Mouse (Mus musculus): ENCODE data around the gene Gm7579.
"Not testable (repeated sequence)": the region's sequence is repeated elsewhere in the genome, so short reads cannot be mapped to it uniquely, and the experiment has no call there.

Gm7579 gene

DNA sequence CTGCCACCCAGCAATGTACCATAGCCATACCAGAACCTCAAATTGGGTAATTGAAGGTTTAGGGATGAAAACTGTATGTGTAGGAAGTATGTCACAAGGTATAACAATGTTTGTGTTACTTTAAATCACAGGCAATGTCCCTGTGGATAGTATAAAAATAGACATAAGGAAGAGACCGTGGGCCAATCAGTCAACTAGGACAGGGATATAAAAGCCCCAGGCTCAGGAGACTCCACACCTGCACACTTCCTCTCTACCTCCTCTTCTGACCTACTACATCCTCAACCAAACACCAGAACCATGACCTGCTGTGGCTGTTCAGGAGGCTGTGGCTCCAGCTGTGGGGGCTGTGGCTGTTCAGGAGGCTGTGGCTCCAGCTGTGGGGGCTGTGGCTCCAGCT, at the start of gene Gm7579:
Gm7579 (plus strand) TSS at position 301 of the 400 bp plus-strand sequence.
- no peak for DNase-seq (ENCODE audit: low read depth)

DNA sequence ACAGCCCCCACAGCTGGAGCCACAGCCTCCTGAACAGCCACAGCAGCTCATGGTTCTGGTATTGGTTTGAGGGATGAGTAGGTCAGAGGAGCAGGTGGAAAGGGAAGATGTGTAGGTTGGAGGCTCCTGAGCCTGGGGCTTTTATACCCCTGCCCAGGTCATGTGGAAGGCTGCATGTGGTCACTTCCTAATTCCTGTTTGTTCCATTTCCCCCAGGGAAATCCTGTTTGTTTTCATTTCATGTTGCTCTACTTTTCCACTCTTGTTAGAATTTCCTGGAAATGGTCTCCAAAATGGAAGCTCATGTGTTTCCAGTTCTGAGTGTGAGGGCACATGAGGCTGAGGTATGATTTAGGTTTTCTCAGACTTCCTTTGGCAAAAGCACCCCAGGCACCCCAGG, 46.0 kb upstream of the Gm7579 start, which contains the start of gene Gm4553:
Gm4553 (minus strand) TSS at position 101 of the 400 bp plus-strand sequence.
- not testable (repeated sequence) for DNase-seq (ENCODE audit: low read depth)

DNA sequence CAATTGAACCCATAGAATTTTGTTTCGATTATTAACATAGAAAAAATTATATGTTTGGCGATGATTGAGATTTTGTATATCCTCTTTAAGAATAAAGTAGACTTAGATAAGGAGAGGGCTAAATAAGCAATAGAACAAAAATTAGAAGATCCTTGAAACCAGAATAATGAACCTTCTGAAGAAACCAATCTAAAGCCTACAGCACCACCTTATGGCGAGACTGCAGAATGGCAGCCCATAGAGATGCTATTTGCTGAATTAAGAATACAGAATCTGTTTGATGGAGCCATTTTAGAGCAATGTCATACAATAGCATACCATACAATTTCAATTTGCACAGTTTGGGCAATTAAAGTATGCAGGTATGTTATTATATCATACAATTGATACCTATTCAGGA, 41.8 kb upstream of the Gm7579 start:
- DNase-seq (ENCODE audit: low read depth), result peak; percentile 16

DNA sequence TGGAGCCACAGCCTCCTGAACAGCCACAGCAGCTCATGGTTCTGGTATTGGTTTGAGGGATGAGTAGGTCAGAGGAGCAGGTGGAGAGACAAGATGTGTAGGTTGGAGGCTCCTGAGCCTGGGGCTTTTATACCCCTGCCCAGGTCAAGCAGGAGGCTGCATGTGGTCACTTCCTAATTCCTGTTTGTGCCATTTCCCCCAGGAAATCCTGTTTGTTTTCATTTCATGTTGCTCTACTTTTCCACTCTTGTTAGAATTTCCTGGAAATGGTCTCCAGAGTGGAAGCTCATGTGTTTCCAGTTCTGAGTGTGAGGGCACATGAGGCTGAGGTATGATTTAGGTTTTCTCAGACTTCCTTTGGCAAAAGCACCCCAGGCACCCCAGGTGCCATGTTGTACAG, 35.8 kb upstream of the Gm7579 start, which contains the start of gene Krtap5-2:
Krtap5-2 (minus strand) TSS at position 101 of the 400 bp plus-strand sequence.
- not testable (repeated sequence) for DNase-seq (ENCODE audit: low read depth)

DNA sequence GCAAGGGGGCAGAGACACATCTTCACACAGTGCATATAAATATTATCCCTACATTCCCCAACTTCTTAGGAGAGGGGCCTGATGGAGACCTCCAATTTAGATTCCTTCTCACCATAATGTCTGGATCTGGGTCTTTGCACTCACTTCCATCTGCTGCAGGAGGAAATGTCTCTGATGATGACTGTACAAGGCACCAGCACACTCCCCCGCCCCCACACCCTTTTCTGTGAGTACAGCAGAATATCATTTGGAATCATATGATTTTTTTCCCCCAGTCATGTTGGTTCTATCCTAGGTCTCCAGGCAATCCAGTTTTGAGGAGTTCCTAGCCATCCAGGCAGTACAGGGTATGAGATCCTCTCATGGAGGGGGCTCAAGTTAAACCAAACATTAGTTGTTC, 33.0 kb upstream of the Gm7579 start:
- DNase-seq (ENCODE audit: low read depth), result no peak

DNA sequence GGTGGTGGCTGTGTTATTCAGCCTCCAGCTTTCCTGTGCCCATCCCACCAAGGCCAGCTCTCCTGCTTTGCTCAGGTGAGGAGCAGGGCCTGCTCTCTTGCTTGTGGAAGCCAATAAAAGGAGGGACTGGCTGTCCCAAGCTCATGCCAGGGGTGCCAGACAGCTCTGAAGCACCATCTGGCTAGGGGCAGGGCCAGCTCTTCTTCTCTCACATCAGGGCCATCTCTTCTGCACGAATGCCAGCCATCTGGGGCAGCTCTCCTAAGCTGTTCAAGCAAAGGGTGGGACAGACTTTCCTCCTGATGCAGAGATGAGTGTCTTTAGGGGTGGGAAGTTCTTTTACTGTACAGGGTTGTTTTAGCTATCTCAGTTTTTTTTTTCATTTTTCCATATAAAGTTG, 30.6 kb upstream of the Gm7579 start:
- DNase-seq (ENCODE audit: low read depth), result no peak

DNA sequence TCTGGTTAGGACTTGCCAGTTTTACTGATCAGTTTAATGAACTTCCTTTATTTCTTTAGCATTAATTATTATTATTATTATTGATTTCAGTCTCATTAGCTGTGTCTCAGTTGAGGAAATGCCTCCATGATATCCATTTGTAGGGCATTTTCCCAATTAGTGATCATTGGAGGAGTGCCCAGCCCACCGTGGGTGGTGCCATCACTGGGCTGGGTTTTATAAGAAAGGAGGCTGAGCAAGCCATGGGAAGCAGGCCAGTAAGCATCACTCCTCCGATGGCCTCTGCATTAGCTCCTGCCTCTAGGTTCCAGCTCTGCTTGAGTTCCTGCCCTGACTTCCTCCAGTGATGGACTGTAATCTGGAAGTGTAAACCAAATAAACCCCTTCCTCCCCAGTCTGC, 23.5 kb upstream of the Gm7579 start:
- DNase-seq (ENCODE audit: low read depth), result no peak

DNA sequence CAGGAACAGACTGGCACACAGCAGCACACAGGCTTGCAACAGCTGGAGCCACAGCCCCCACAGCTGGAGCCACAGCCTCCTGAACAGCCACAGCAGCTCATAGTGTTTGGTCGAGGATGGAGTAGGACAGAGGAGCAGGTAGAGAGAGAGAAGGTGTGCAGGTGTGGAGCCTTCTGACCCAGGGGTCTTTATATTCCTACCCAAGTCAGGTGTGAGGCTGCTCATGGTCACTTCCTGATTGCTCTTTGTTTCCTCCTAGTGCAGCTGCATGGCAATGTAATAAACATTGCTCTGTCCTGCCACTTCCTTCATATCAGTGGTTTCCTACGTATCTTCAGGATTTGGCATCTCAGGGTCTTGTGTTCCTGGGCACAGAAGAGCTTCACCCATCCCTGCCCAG, 21.4 kb upstream of the Gm7579 start, which contains the start of gene Gm10153:
Gm10153 (minus strand) TSS at position 101 of the 400 bp plus-strand sequence.
- DNase-seq (ENCODE audit: low read depth), result no peak

DNA sequence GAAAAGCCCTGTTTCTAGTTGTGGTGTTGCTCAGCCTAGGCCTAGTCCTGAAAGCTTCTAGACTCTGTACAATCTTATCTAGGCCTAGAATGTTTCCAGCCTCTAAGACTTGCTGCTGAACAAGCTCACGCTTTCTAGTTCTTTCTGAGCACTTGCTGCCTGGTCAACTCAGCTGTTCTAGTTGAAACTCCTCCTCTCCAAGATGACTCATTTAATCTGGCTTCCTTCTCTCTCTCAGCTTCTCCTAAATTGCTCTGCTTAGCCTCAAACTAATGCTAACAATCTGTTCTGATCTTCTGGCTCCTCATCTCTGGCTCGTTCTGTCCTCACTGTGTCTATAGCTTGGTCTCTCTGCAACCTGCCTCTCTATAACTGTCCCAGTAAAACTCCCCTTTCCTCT, 12.9 kb upstream of the Gm7579 start:
- DNase-seq (ENCODE audit: low read depth), result no peak

DNA sequence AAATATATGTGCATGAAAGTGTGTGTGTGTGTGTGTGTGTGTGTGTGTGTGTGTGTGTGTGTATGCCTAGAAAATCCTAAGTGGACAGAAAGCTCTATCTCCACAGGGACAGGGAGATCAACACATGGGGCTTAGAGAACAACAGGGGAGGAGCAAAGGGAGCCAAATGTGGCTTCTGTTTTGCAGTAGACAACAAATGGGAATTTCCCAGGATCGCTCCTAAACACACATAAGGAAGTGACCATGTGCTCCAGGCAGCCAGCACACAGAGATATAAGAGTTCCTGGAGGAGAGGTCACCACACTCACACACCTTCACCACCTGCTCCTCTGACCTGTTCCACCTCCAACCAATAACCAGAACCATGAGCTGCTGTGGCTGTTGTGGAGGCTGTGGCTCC, 10.6 kb upstream of the Gm7579 start, which contains the start of gene Krtap5-3:
Krtap5-3 (plus strand) TSS at position 301 of the 400 bp plus-strand sequence.
- no peak for DNase-seq (ENCODE audit: low read depth)

DNA sequence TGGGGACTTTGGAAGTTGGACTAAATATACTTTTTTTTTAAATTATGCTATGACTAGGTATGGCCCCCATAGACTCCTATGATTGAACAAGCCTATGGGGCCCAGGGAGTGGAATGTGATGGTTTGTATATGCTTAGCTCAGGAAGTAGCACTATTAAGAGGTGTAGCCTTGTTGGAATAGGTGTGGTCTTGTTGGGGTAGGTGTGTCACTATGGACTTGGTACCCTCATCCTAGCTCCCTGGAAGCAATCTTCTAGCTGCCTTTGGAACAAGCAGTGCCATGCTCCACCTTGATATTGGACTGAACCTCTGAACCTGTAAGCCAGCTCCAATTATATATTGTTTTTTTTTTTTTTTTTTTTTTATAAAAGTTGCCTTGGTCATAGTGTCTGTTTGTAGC, 6.2 kb upstream of the Gm7579 start:
- DNase-seq (ENCODE audit: low read depth), result no peak

DNA sequence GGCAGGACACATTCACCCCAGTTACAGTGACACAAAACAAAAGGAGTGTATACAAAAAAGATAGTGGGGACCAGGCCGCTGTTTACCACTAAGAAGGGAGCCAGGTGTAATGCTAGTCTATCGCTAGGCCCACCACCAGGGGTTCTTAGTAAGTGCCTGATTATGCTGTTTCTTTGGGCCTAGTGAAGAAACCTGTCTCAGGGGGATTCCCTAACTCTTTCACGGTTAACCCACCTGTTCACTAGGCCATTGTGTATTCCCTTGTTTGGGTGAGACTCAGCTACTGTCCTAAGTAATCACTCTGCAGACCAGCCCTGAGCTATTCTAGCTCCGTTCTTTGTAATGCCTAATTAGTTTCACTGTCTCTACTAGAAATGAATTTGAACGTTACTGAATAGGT, 4.8 kb upstream of the Gm7579 start:
- not testable (repeated sequence) for DNase-seq (ENCODE audit: low read depth)

DNA sequence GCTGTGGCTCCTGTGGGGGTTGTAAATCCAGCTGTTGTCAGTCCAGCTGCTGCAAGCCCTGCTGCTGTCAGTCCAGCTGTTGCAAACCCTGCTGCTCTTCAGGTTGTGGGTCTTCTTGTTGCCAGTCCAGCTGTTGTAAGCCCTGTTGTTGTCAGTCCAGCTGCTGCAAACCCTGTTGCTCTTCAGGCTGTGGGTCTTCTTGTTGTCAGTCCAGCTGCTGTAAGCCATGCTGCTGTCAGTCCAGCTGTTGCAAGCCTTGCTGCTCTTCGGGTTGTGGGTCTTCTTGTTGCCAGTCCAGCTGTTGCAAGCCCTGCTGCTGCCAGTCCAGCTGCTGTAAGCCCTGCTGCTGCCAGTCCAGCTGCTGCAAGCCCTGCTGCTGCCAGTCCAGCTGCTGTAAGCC, 477 bp downstream of the Gm7579 start:
- not testable (repeated sequence) for DNase-seq (ENCODE audit: low read depth)

DNA sequence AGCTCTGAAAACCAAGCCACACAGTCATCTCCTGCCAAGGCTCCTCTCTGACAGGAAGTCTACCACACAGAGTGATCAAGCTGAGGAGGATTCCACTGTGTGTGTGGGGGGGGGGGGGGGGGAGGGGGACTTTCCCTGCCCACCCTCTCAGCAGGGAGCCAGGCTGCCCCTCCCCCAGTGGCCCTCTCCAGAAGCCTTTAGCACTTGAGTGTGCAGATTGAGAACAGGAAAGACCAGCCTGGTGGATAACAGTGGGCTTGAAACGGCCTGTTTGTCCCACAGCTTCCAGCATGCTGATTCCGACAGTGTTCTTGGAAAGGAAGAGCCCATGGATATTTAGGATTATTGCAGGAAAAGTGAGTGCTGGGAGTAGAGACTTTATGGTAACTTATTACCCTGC, 12.9 kb downstream of the Gm7579 start:
- no peak for DNase-seq (ENCODE audit: low read depth)

DNA sequence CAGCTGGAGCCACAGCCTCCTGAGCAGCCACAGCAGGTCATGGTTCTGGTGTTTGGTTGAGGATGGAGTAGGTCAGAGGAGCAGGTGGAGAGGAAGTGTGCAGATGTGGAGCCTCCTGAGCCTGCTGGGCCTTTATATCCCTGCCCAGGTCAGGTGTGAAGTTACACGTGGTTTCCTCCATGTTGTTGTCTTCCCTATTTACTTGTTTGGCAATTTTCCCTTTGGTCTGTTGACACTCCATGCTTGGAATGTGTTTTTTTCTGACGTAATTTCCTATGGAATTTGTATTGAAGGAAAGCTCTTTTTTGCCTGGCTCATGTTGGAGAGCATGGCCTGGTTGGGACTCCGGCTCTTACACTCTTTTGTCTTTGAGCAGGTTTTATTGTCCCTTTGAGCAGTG, 18.2 kb downstream of the Gm7579 start, which contains the start of gene Krtap5-5:
Krtap5-5 (minus strand) TSS at position 101 of the 400 bp plus-strand sequence.
- DNase-seq (ENCODE audit: low read depth), result not testable (repeated sequence)

DNA sequence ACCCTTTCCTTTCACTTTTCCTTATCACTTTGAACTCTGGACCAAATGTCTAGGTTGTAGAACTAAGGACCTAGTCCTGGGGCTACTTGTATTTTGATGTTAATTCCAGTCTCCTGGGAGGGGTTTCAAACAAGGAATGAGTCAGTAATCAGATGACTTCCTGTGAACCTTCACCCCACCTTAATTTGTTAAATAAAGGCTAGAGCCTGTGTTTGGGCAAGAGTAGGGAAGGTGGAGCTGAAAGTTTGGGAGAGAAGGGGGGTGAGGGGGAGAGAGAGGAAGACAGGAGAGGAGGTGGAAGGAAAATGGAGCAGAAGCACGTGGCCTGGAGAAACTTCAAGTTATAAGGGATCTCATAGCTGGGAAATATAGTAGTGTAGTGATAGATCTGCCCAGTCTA, 19.9 kb downstream of the Gm7579 start:
- DNase-seq (ENCODE audit: low read depth), result no peak

DNA sequence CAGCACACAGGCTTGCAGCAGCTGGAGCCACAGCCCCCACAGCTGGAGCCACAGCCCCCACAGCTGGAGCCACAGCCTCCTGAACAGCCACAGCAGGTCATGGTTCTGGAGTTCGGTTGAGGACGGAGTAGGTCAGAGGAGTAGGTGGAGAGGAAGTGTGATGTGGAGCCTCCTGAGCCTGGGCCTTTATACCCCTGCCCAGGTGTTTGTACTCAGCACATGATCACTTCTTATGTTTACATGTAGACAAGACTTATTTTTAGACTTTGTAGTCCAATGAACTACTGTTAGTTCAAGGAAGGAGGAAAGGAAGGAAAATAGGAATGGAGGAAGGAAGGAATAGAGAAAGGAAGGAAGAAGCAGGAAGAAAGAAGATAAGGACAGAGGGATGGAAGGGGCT, 29.3 kb downstream of the Gm7579 start, which contains the start of gene Gm40460:
Gm40460 (minus strand) TSS at position 101 of the 400 bp plus-strand sequence.
- no peak for DNase-seq (ENCODE audit: low read depth)

DNA sequence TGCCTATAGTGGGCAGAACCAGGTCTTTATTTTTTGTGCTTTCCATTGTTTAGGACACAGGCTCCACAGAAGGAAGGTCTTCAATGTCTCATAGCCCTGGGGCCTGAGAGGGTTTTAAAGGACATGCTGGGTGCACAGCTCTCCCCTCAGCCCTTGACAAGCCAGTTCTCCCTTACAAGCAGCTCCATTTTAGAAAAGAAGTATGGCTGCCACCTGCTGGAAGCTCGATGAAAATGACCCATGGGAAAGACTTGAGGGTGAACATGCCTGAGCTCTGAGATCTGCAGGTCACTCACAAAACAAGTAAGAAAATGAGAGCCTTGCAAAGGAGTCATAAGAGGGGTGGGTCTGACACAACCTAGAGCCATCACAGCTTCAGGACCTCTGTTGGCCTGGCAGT, 38.2 kb downstream of the Gm7579 start:
- DNase-seq (ENCODE audit: low read depth), result no peak

DNA sequence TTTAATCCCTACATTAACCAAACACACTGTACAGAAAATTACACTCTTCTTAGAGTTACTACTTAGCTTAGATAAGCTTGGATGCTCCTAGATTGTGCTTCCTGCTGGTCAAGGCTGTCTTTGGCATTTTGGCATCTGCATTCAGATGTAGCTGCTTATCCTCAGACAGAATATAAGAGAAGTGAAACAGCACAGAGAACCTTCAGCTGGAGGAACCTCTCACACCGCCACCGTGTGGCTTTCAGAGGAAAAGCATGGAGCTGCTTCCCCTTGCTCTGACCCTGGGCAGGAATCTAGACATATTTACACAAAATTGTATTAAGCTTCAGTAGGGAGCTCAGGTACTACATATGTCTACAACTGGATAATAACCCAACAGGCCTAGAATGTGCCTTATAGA, 43.9 kb downstream of the Gm7579 start:
- peak; percentile 10 for DNase-seq (ENCODE audit: low read depth)

DNA sequence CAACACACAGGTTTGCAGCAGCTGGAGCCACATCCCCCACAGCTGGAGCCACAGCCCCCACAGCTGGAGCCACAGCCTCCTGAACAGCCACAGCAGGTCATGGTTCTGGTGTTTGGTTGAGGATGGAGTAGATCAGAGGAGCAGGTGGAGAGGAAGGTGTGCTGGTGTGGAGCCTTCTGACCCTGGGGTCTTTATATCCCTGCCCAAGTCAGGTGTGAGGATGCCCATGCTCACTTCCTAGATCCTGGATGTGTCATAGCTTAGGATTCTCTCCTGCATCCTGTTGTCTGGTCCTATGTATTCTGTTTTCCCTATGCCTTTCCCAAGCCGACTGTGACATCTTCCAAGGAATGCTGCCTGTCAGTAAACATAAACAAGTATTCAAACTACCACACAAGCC, 46.6 kb downstream of the Gm7579 start, which contains the start of gene Gm2431:
Gm2431 (minus strand) TSS at position 101 of the 400 bp plus-strand sequence.
- DNase-seq (ENCODE audit: low read depth), result not testable (repeated sequence)
